Mouse (Mus musculus): ENCODE data around the gene Foxred2. TPM values are rescaled to one million over a fixed set of nuclear protein-coding genes. Genes with fewer than 3 reads are reported as not detected.

Gene Foxred2
- polyA plus RNA-seq (2012; rRNA removed) (9.6 and 11.9 TPM in 2 replicates), polyA plus RNA-seq (2014; fragmentation: Nextera tagmentation; extraction: Ambion mirVana) (5.6 and 7.1 TPM in 2 replicates)

GRCm38 (mm10) chr15:77956404-77956901, at the start of gene Foxred2:
TSS of gene Foxred2 (minus strand) at chr15:77956722.
- peak; percentile 73 for DNase-seq (ENCODE audit: low spot score)
- WGBS: under 1% methylated on average over 39 of the region's 39 CpGs
- Histone ChIP-seq H3K4me3 (replicated peaks; ENCODE audit: low read length) (peak within 1 kb of the TSS; percentile 57), H3K4me2 (replicated peaks; ENCODE audit: low read depth, low read length, severe bottlenecking) (peak within 1 kb of the TSS; percentile 82), H3K36me3 (ENCODE audit: control insufficient read depth, insufficient read depth, low read length) (peaks cover 36% of the 10 kb centered on the region), H3K4me1 (ENCODE audit: control insufficient read depth, insufficient read depth, low read length) (0 out of 2 replicates have a peak, but pooled peaks cover 9% of the 10 kb centered on the region), H3K27me3 (ENCODE audit: control insufficient read depth, insufficient read depth, low read length) (peaks cover 3% of the 10 kb centered on the region; the same call in 1 of the 2 replicates), H3K9me3 (ENCODE audit: control insufficient read depth, low read length) (no peaks in the 10 kb centered on the region), H3K27ac (replicated peaks; ENCODE audit: low read depth, low read length) (no peak within 1 kb of the TSS), H3K9ac (ENCODE audit: low read depth, low read length, severe bottlenecking) (peak within 1 kb of the TSS; percentile 43)
- peak; percentile 91 for ATAC-seq (ENCODE audit: low FRiP score, low read depth)
- TF ChIP-seq POLR2A (IDR thresholded peaks at IDR 0.05; ENCODE audit: borderline replicate concordance, extremely low read depth, insufficient read depth, insufficient read length): peak; percentile 24; the same call in 1 of the 2 replicates

DNA sequence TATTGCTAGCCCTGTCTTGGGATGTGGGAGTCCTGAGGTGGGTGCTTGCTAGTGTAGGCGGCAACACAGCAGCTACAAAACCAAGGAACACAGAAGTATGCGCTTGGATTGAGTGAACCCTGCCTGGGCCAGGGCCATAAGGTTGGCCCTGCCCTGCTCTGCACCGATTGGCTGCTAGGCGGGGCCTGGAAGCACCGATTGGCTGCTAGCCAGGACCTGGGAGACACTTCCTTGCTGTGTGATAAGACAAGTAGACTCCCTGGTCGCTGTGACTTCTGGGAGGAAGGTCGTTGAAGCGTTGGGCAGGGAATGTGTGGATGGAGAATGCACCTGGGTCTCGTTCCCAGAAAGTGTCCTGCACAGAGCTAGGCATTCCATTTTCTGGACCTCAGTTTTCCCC, 47.4 kb upstream of the Foxred2 start:
- DNase-seq (ENCODE audit: low spot score): no peak
- H3K4me3 ChIP-seq (replicated peaks; ENCODE audit: low read length): no peak overlapping the region
- no peak for ATAC-seq (ENCODE audit: low FRiP score, low read depth)
- H3K4me1 ChIP-seq (ENCODE audit: control insufficient read depth, insufficient read depth, low read length): no peaks in the 10 kb centered on the region
- WGBS: 52% methylated on average over 9 of the region's 9 CpGs
- no peak overlapping the region for H3K27ac ChIP-seq (replicated peaks; ENCODE audit: low read depth, low read length)
- no peaks in the 10 kb centered on the region for H3K27me3 ChIP-seq (ENCODE audit: control insufficient read depth, insufficient read depth, low read length)
- no peak for TF ChIP-seq POLR2A (IDR thresholded peaks at IDR 0.05; ENCODE audit: borderline replicate concordance, extremely low read depth, insufficient read depth, insufficient read length)
- H3K9ac ChIP-seq (ENCODE audit: low read depth, low read length, severe bottlenecking): no peak overlapping the region
- no peaks in the 10 kb centered on the region for H3K9me3 ChIP-seq (ENCODE audit: control insufficient read depth, low read length)
- no peaks in the 10 kb centered on the region for H3K36me3 ChIP-seq (ENCODE audit: control insufficient read depth, insufficient read depth, low read length)
- no peak overlapping the region for H3K4me2 ChIP-seq (replicated peaks; ENCODE audit: low read depth, low read length, severe bottlenecking)

DNA sequence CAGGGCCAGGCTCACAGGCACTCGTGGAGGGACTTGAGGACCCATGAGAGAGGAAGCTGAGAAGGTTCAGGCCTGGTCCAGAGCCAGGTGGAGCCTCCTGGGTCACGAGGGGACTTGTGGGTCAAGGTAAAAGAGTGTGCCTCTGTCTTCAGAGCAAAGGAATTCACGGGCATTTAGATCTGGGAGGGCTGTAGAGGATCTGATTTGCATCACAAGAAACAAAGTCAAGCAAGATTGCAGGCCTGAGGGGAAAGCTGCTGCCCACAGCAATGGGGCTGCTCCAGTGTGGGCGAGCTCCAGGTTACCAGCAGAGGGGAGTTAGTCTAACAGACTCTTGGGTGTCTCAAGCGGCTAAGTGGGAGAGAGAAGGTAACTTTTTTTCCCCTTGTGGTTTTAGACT, 44.9 kb upstream of the Foxred2 start:
- Histone ChIP-seq H3K27ac (replicated peaks; ENCODE audit: low read depth, low read length) (no peak overlapping the region), H3K36me3 (ENCODE audit: control insufficient read depth, insufficient read depth, low read length) (no peaks in the 10 kb centered on the region), H3K4me3 (replicated peaks; ENCODE audit: low read length) (no peak overlapping the region), H3K4me1 (ENCODE audit: control insufficient read depth, insufficient read depth, low read length) (no peaks in the 10 kb centered on the region), H3K4me2 (replicated peaks; ENCODE audit: low read depth, low read length, severe bottlenecking) (no peak overlapping the region), H3K27me3 (ENCODE audit: control insufficient read depth, insufficient read depth, low read length) (no peaks in the 10 kb centered on the region), H3K9ac (ENCODE audit: low read depth, low read length, severe bottlenecking) (no peak overlapping the region), H3K9me3 (ENCODE audit: control insufficient read depth, low read length) (no peaks in the 10 kb centered on the region)
- WGBS: 23% methylated on average over 5 of the region's 5 CpGs
- no peak for ATAC-seq (ENCODE audit: low FRiP score, low read depth)
- no peak for DNase-seq (ENCODE audit: low spot score)
- TF ChIP-seq POLR2A (IDR thresholded peaks at IDR 0.05; ENCODE audit: borderline replicate concordance, extremely low read depth, insufficient read depth, insufficient read length): no peak

DNA sequence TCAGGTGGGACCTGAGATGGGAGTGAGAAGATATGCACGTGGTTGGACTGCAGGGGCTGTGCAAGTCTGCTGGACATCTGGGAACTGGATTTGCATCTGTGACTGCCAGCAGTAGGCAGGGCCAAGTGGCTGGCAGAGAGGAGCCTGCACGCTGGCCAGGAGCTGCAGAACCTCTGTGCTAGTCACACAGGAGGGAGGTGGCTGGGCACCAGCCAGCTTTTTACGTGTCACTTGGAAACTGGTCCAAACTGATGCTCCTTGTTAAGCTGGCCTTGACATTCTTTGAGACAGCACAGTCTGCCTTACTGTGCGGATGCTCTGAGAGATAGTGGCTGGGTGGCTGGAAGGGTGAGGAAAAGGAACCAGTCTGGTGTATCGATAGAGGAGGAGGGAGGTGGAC, 32.0 kb upstream of the Foxred2 start:
- Histone ChIP-seq H3K36me3 (ENCODE audit: control insufficient read depth, insufficient read depth, low read length) (no peaks in the 10 kb centered on the region), H3K27me3 (ENCODE audit: control insufficient read depth, insufficient read depth, low read length) (no peaks in the 10 kb centered on the region), H3K4me1 (ENCODE audit: control insufficient read depth, insufficient read depth, low read length) (no peaks in the 10 kb centered on the region), H3K4me2 (replicated peaks; ENCODE audit: low read depth, low read length, severe bottlenecking) (no peak overlapping the region), H3K9me3 (ENCODE audit: control insufficient read depth, low read length) (no peaks in the 10 kb centered on the region), H3K27ac (replicated peaks; ENCODE audit: low read depth, low read length) (no peak overlapping the region), H3K9ac (ENCODE audit: low read depth, low read length, severe bottlenecking) (no peak overlapping the region), H3K4me3 (replicated peaks; ENCODE audit: low read length) (no peak overlapping the region)
- 65% methylated on average over 5 of the region's 5 CpGs for WGBS
- DNase-seq (ENCODE audit: low spot score) (no peak), ATAC-seq (ENCODE audit: low FRiP score, low read depth) (no peak)
- no peak for TF ChIP-seq POLR2A (IDR thresholded peaks at IDR 0.05; ENCODE audit: borderline replicate concordance, extremely low read depth, insufficient read depth, insufficient read length)

DNA sequence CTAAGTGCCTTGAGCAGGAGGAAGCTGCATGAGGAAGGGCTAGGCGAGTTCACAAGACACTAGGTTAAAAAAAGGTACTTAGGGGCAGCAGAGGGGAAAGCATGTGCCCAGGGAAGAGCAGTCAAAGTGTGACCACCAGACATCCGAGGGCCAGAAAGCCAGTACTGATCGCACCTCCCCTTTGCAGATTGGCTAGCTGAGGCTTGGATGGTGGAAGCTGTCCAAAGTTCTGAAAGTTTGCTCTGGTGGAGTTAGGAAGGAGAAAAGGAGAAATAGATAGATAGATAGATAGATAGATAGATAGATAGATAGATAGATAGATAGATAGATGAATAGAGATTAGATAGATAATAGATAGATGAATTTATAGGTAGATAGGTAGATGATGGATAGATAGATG, 26.9 kb upstream of the Foxred2 start:
- Histone ChIP-seq H3K9me3 (ENCODE audit: control insufficient read depth, low read length) (no peaks in the 10 kb centered on the region), H3K27me3 (ENCODE audit: control insufficient read depth, insufficient read depth, low read length) (no peaks in the 10 kb centered on the region), H3K4me3 (replicated peaks; ENCODE audit: low read length) (no peak overlapping the region), H3K4me1 (ENCODE audit: control insufficient read depth, insufficient read depth, low read length) (no peaks in the 10 kb centered on the region), H3K4me2 (replicated peaks; ENCODE audit: low read depth, low read length, severe bottlenecking) (no peak overlapping the region), H3K9ac (ENCODE audit: low read depth, low read length, severe bottlenecking) (no peak overlapping the region), H3K36me3 (ENCODE audit: control insufficient read depth, insufficient read depth, low read length) (no peaks in the 10 kb centered on the region), H3K27ac (replicated peaks; ENCODE audit: low read depth, low read length) (no peak overlapping the region)
- no peak for DNase-seq (ENCODE audit: low spot score)
- no peak for ATAC-seq (ENCODE audit: low FRiP score, low read depth)
- WGBS: 34% methylated on average over 3 of the region's 3 CpGs
- TF ChIP-seq POLR2A (IDR thresholded peaks at IDR 0.05; ENCODE audit: borderline replicate concordance, extremely low read depth, insufficient read depth, insufficient read length): no peak
